ENCODE assay signal across 28 mouse cellular contexts in genomic region chr10:67014746-67015145, GRCm38 (mm10).
DNase-seq lines count a peak whose midpoint lies in the region; ATAC-seq and TF ChIP-seq lines count a peak whose summit lies in the region.
"Had no signal": no experiment of that assay in that cellular context is flagged by ENCODE, and none has a peak within 500 bp of the region (broad histone marks: within the 10 kb centered on the region; RNA-seq: fewer than 3 reads in every experiment).

No protein-coding gene starts in this region.

- H3K79me2 ChIP-seq in C2C12 (ENCODE audit: control insufficient read depth, insufficient read depth), result no peaks in the 10 kb centered on the region

- H3K4me3 ChIP-seq in midbrain, embryonic 11.5 days (ENCODE audit: low read depth, low read length), result no peak overlapping the region
- no peak overlapping the region for H3K4me3 ChIP-seq in midbrain, embryonic 16.5 days (ENCODE audit: low read depth, low read length)
- H3K4me3 ChIP-seq in C2C12 (ENCODE audit: insufficient read depth, poor library complexity, severe bottlenecking), result no peak overlapping the region
- H3K4me3 ChIP-seq: embryonic facial prominence, embryonic 10.5 days; embryonic facial prominence, embryonic 13.5 days; erythroblast, embryonic 14.5 days; forebrain, embryonic 12.5 days; forebrain, embryonic 15.5 days; hindbrain, embryonic 10.5 days; hindbrain, embryonic 13.5 days; intestine, embryonic 15.5 days had no signal

- ATAC-seq in midbrain, embryonic 11.5 days (ENCODE audit: low FRiP score), result no peak
- no peak for ATAC-seq in midbrain, embryonic 16.5 days
- ATAC-seq: CD4-positive, CD25-positive, alpha-beta regulatory T cell, adult 4 months; forebrain, embryonic 15.5 days; hindbrain, embryonic 16.5 days; intestine, embryonic 15.5 days; Patski had no signal

- no peak overlapping the region for H3K4me2 ChIP-seq in midbrain, embryonic 11.5 days
- no peak overlapping the region for H3K4me2 ChIP-seq in midbrain, embryonic 16.5 days (ENCODE audit: low read length)
- H3K4me2 ChIP-seq: embryonic facial prominence, embryonic 13.5 days; forebrain, embryonic 12.5 days; forebrain, embryonic 15.5 days; heart, embryonic 11.5 days; hindbrain, embryonic 13.5 days; intestine, embryonic 15.5 days had no signal

- no peaks in the 10 kb centered on the region; the same call in 1 of the 2 replicates for H3K36me3 ChIP-seq in midbrain, embryonic 11.5 days (ENCODE audit: control insufficient read depth, insufficient read depth, low read length)
- H3K36me3 ChIP-seq in midbrain, embryonic 16.5 days (ENCODE audit: control insufficient read depth, insufficient read depth, low read length), result no peaks in the 10 kb centered on the region
- H3K36me3 ChIP-seq in C2C12 (ENCODE audit: control insufficient read depth, insufficient read depth), result peaks cover 16% of the 10 kb centered on the region
- H3K36me3 ChIP-seq: intestine, embryonic 15.5 days had no signal

- no peak for TF ChIP-seq CTCF in C2C12 (IDR thresholded peaks at IDR 0.05; ENCODE audit: control insufficient read depth, insufficient read depth, insufficient read length)

- WGBS in midbrain, embryonic 11.5 days, result 93% methylated on average over 12 of the region's 12 CpGs
- 85% methylated on average over 12 of the region's 12 CpGs for WGBS in midbrain, embryonic 16.5 days

- peak; percentile 71 for DNase-seq in midbrain, embryonic 11.5 days (ENCODE audit: low spot score, missing footprints)
- peak; percentile 57 for DNase-seq in adipocyte (ENCODE audit: low spot score)
- no peak for DNase-seq in cerebellum, adult 9-10 months
- no peak for DNase-seq in neural tube, embryonic 10.5 days (ENCODE audit: extremely low spot score, low spot score)
- DNase-seq: adrenal gland, adult 8-10 months; B cell, adult 2 months; cerebellum, adult 2 months; cerebellum, postnatal 10 days; cerebellum, postnatal 36 days; embryo, embryonic 11 days; gastrocnemius, postnatal 14 days; heart, adult 11 months; heart, postnatal 36 days; kidney, adult 18-20 months had no signal

- peaks cover 2% of the 10 kb centered on the region; the same call in 1 of the 2 replicates for H3K4me1 ChIP-seq in midbrain, embryonic 11.5 days (ENCODE audit: control insufficient read depth, insufficient read depth, low read length)
- H3K4me1 ChIP-seq in midbrain, embryonic 16.5 days (ENCODE audit: control insufficient read depth, insufficient read depth, low read length), result no peaks in the 10 kb centered on the region

- H3ac ChIP-seq in C2C12 (ENCODE audit: control insufficient read depth, insufficient read length, low read depth), result no peak overlapping the region

- no peaks in the 10 kb centered on the region for H3K27me3 ChIP-seq in midbrain, embryonic 11.5 days (ENCODE audit: control insufficient read depth, insufficient read depth, low read length)
- no peaks in the 10 kb centered on the region for H3K27me3 ChIP-seq in midbrain, embryonic 16.5 days (ENCODE audit: control insufficient read depth, insufficient read depth, low read depth, low read length)
- H3K27me3 ChIP-seq in C2C12 (ENCODE audit: control insufficient read depth, insufficient read depth, insufficient read length), result no peaks in the 10 kb centered on the region
- H3K27me3 ChIP-seq: embryonic facial prominence, embryonic 13.5 days; forebrain, embryonic 12.5 days; forebrain, embryonic 15.5 days; hindbrain, embryonic 13.5 days; intestine, embryonic 15.5 days; Patski had no signal

- H3K79me3 ChIP-seq in C2C12 (ENCODE audit: low read depth), result no peaks in the 10 kb centered on the region

- no peak overlapping the region for H3K9ac ChIP-seq in midbrain, embryonic 11.5 days (ENCODE audit: low read length)
- H3K9ac ChIP-seq in midbrain, embryonic 16.5 days (ENCODE audit: low read depth, low read length), result no peak overlapping the region
- H3K9ac ChIP-seq: embryonic facial prominence, embryonic 13.5 days; forebrain, embryonic 12.5 days; forebrain, embryonic 15.5 days; hindbrain, embryonic 13.5 days; intestine, embryonic 15.5 days had no signal

- H3K9me3 ChIP-seq in midbrain, embryonic 11.5 days (ENCODE audit: control insufficient read depth, low read length), result no peaks in the 10 kb centered on the region
- H3K9me3 ChIP-seq in midbrain, embryonic 16.5 days (replicated peaks; ENCODE audit: control insufficient read depth, low read length, poor library complexity, severe bottlenecking), result no peaks in the 10 kb centered on the region
- H3K9me3 ChIP-seq: embryonic facial prominence, embryonic 10.5 days; embryonic facial prominence, embryonic 13.5 days; forebrain, embryonic 12.5 days; forebrain, embryonic 15.5 days; hindbrain, embryonic 10.5 days; hindbrain, embryonic 13.5 days; intestine, embryonic 15.5 days had no signal

- H3K27ac ChIP-seq in midbrain, embryonic 11.5 days (ENCODE audit: low read depth, low read length), result no peak overlapping the region
- no peak overlapping the region for H3K27ac ChIP-seq in midbrain, embryonic 16.5 days (ENCODE audit: low read length)
- H3K27ac ChIP-seq: embryonic facial prominence, embryonic 10.5 days; embryonic facial prominence, embryonic 13.5 days; forebrain, embryonic 12.5 days; forebrain, embryonic 15.5 days; hindbrain, embryonic 10.5 days; hindbrain, embryonic 13.5 days; intestine, embryonic 15.5 days had no signal

TF ChIP-seq in C2C12, 6 proteins besides CTCF, POLR2A, EP300 and RAD21:
- peak; percentile 100 for TF ChIP-seq FOSL1 (IDR thresholded peaks at IDR 0.05; ENCODE audit: insufficient read depth, low read length, poor library complexity, severe bottlenecking)
- no peak for TF ChIP-seq MYOG (IDR thresholded peaks at IDR 0.05; ENCODE audit: control insufficient read depth, extremely low read depth, insufficient read length)
- TF ChIP-seq USF1 (IDR thresholded peaks at IDR 0.05; ENCODE audit: low read depth), result no peak
- no peak for TF ChIP-seq CEBPB (IDR thresholded peaks at IDR 0.05; ENCODE audit: low read depth)
- peak; percentile 85 for TF ChIP-seq MAX (IDR thresholded peaks at IDR 0.05)
- TF ChIP-seq MYOD1 (IDR thresholded peaks at IDR 0.05; ENCODE audit: control insufficient read depth, insufficient read length, low read depth), result peak; percentile 77

Comparison
In these comparisons a context has a peak if more than half of its experiments do, and no peak if none do; other contexts are left out.
1. DNase-seq: peak in midbrain, embryonic 11.5 days (single experiment) and adipocyte (single experiment); none in cerebellum, adult 9-10 months (single experiment) and neural tube, embryonic 10.5 days (single experiment).